19 mouse cellular contexts compared by ENCODE assay signal in genomic region chr9:121904946-121905345, GRCm38 (mm10). TPM values are rescaled to one million over a fixed set of nuclear protein-coding genes. Genes with fewer than 3 reads are reported as not detected.
"Had no signal": no experiment of that assay in that cellular context is flagged by ENCODE, and none has a peak within 500 bp of the region (broad histone marks: within the 10 kb centered on the region; RNA-seq: fewer than 3 reads in every experiment).

No protein-coding gene starts in this region.

- H3K9me3 ChIP-seq: intestine, embryonic 15.5 days; kidney, embryonic 15.5 days; limb, embryonic 15.5 days; liver, embryonic 15.5 days; midbrain, embryonic 15.5 days; neural tube, embryonic 12.5 days had no signal

- H3K4me1 ChIP-seq: intestine, embryonic 15.5 days; kidney, embryonic 15.5 days; limb, embryonic 15.5 days; midbrain, embryonic 15.5 days; neural tube, embryonic 12.5 days had no signal

- H3K9ac ChIP-seq: intestine, embryonic 15.5 days; kidney, embryonic 15.5 days; limb, embryonic 15.5 days; liver, embryonic 15.5 days; lung, embryonic 14.5 days; midbrain, embryonic 15.5 days; neural tube, embryonic 12.5 days had no signal

- H3K27ac ChIP-seq: intestine, embryonic 15.5 days; kidney, embryonic 15.5 days; limb, embryonic 15.5 days; midbrain, embryonic 15.5 days; neural tube, embryonic 12.5 days had no signal

- H3K4me3 ChIP-seq: intestine, embryonic 15.5 days; kidney, embryonic 15.5 days; limb, embryonic 15.5 days; liver, embryonic 15.5 days; megakaryocyte, embryonic 14.5 days; midbrain, embryonic 15.5 days; neural tube, embryonic 12.5 days had no signal

- ATAC-seq: intestine, embryonic 15.5 days; midbrain, embryonic 15.5 days had no signal

- H3K36me3 ChIP-seq: intestine, embryonic 15.5 days; kidney, embryonic 15.5 days; limb, embryonic 15.5 days; liver, embryonic 15.5 days; midbrain, embryonic 15.5 days; neural tube, embryonic 12.5 days had no signal

- H3K27me3 ChIP-seq: intestine, embryonic 15.5 days; kidney, embryonic 15.5 days; limb, embryonic 15.5 days; liver, embryonic 15.5 days; midbrain, embryonic 15.5 days; neural tube, embryonic 12.5 days had no signal

- H3K4me2 ChIP-seq: intestine, embryonic 15.5 days; kidney, embryonic 15.5 days; limb, embryonic 15.5 days; liver, embryonic 15.5 days; lung, embryonic 14.5 days; midbrain, embryonic 11.5 days; midbrain, embryonic 15.5 days; neural tube, embryonic 12.5 days had no signal

- DNase-seq: kidney, adult 2 months; kidney, postnatal 14 days; layer of hippocampus, adult 9-11 months; lung, embryonic 14.5 days; lung, postnatal 10 days; thymus, postnatal 36 days had no signal

RNA-seq across cellular contexts. Expression of gene Cyp8b1, which starts 11.2 kb away (rescaled TPM):
- total RNA-seq: left cerebral cortex, adult 18-20 months; left cerebral cortex, postnatal 14 days; monocyte, adult 5-6 weeks; neutrophil, adult 5-6 weeks had no signal
- polyA plus RNA-seq: intestine, embryonic 15.5 days; limb, embryonic 11.5 days; limb, embryonic 15.5 days; lung, embryonic 14.5 days; midbrain, embryonic 11.5 days; midbrain, embryonic 15.5 days; neural tube, embryonic 12.5 days had no signal

RNA-seq across cellular contexts. Expression of gene Fam198a, which starts 45.8 kb away (rescaled TPM):
- total RNA-seq: monocyte, adult 5-6 weeks; neutrophil, adult 5-6 weeks had no signal
